Mouse (Mus musculus) lung, postnatal 14 days (tissue): Measurements from ENCODE around the gene Lztr1.

Source experiments
- DNase-seq: peaks from one replicate; pipeline ENCODE4 v3.0.0; 2021

Gene Lztr1

DNA sequence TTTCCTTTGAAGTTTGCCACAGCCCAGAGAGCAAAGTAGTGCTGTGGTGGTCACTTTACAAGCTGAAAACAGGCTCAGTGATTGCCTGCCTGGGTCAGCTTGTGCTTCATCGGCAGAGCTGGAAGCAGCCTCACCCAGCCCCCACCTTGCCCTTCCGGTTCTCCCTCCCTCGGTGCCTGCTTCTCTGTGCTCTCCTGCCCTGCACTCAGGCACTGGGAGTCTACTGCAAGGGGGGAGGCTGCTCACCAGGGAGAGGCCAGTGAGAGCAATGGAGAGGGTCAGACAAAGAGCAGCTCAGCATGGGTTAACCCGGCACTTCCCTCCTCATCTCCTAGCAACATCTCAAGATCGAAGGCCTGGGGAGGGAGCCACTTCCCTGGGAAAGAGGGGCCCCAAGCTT, 50.3 kb downstream of the Lztr1 start:
- no peak for DNase-seq

DNA sequence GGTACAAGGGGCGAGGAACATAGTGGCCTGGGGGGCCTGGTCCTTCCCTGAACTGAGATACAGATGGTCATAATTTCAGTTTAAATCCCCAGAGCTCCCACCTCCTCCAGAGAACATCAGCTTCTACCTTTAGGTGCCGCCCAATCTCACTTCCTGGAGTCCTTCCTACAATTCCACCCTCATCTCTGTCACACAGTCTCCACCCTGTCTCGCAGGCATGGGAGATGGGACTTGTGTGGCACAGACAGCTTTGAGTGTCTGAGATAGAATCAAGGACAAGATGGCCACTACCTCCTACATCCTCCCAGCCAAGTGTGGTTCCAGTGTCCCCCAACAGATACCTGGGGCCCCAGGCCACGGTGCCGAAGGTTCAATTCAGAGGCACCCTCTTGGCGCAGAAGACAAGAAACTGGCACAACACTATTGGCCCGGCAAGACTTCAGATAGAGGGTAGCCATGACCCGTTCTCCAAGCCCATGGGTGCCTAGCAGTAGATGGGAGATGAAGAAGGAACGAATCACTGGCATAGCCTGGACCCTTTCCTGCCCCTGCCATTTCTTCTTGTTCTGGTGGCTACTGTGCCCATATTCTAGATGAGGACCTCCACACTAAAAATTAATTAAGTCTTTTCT, 51.0 kb downstream of the Lztr1 start:
- DNase-seq, result no peak

- DNase-seq, result peak; percentile 74
Observed at GRCm38 (mm10) chr16:17561128-17561750, 52.8 kb downstream of the Lztr1 start, which contains the start of gene Lrrc74b. TSS of gene Lrrc74b (minus strand) at chr16:17561247.

DNA sequence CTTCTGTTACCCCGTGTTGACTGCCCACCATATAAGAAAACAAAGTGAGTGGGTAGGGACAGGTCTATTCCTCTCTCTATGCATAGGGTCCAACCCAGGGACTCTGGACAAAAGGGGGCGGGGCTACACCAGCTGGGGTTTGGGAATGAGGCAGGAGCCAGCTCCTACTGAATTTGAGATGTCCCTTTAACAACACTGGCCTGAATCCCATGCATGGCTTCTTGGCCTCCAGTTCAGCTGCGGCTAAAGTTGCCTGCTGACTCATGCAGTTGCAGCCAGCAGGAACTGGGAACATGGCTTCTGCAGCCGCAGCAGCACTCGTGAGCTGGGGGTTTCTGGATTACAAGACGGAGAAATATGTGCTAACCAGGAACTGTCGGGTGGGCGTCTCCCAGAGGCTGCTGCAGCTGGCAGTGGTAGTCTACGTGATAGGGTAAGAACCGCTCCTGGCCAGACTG, 53.3 kb downstream of the Lztr1 start, which contains the start of gene P2rx6:
P2rx6 (plus strand) TSS at position 135 of the 458 bp plus-strand sequence.
- DNase-seq, result peak; percentile 40

- DNase-seq, result no peak
Observed at GRCm38 (mm10) chr16:17563580-17563979, 55.1 kb downstream of the Lztr1 start.

- no peak for DNase-seq
Observed at GRCm38 (mm10) chr16:17564221-17564620, 55.7 kb downstream of the Lztr1 start.

- DNase-seq, result no peak
Observed at GRCm38 (mm10) chr16:17564771-17565170, 56.3 kb downstream of the Lztr1 start.

DNA sequence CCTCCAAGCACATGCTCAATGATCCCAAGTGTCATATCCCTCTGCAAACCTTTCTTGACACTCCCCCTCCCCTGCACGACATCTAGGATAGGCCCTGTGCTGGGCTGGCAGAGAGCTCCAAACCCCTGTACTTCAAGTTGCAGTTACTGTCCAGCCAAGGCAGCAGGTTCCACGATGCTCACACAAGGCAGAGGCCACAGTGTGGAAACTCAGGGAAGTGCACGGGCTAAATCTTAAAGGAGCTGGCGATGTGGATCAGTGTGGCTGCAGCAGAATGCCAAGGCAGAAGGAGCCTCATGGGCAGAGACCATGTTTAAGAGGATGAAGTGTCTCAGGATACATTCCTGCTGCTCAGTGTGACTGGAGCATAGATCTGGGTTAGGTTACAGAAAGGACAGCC, 57.7 kb downstream of the Lztr1 start:
- no peak for DNase-seq
